Mouse (Mus musculus) forebrain, embryonic 11.5 days (tissue): ENCODE measurements around the gene Ttll6. TPM values are rescaled to one million over a fixed set of nuclear protein-coding genes. Genes with fewer than 3 reads are reported as not detected.
A peak's percentile ranks its signal among the peaks of the same experiment; 100 is the strongest.

Source experiments
- ATAC-seq: fragments of 200-750 bp; cut with Nextera tagmentation; replicated peaks from 2 replicates; pipeline ENCODE4 v1.8.0; 2017; ENCODE audit warnings: moderate TSS enrichment; ENCODE audit not compliant: low FRiP score
- DNase-seq: peaks from one replicate; pipeline ENCODE4 v3.0.0-alpha.2; 2017; ENCODE audit warnings: low spot score
- H3K27ac ChIP-seq: fragments of 300-500 bp; sonication (generic); 2 replicates; pipeline ENCODE4 v1.5.1; 2014; ENCODE audit warnings: low read depth, low read length
- H3K27me3 ChIP-seq: fragments of 300-500 bp; sonication (generic); 2 replicates; pipeline ENCODE4 v1.6.1; 2014; ENCODE audit warnings: mild to moderate bottlenecking, low read length, mixed read lengths; ENCODE audit not compliant: control insufficient read depth, insufficient read depth
- H3K36me3 ChIP-seq: fragments of 300-500 bp; sonication (generic); 2 replicates; pipeline ENCODE4 v1.6.1; 2014; ENCODE audit warnings: mild to moderate bottlenecking, low read length, moderate library complexity, mixed read lengths; ENCODE audit not compliant: control insufficient read depth, insufficient read depth
- H3K4me1 ChIP-seq: fragments of 300-500 bp; sonication (generic); replicated peaks from 2 replicates; pipeline ENCODE4 v1.6.1; 2014; ENCODE audit warnings: low read length, mixed read lengths; ENCODE audit not compliant: control insufficient read depth, insufficient read depth
- H3K4me2 ChIP-seq: fragments of 300-500 bp; sonication (generic); 2 replicates; pipeline ENCODE4 v1.6.1; 2014; ENCODE audit warnings: low read depth, mild to moderate bottlenecking, low read length, moderate library complexity, mixed read lengths; ENCODE audit not compliant: severe bottlenecking
- H3K4me3 ChIP-seq: fragments of 300-500 bp; sonication (generic); 2 replicates; pipeline ENCODE4 v1.5.1; 2014; ENCODE audit warnings: low read depth, low read length
- H3K9ac ChIP-seq: fragments of 300-500 bp; sonication (generic); 2 replicates; pipeline ENCODE4 v1.6.1; 2014; ENCODE audit warnings: low read length
- H3K9me3 ChIP-seq: fragments of 300-500 bp; sonication (generic); 2 replicates; pipeline ENCODE4 v1.6.1; 2016; ENCODE audit warnings: low read length, mixed read lengths; ENCODE audit not compliant: control insufficient read depth
- WGBS: fragments of 180-500 bp; shearing (Covaris S2); extraction: QIAGEN DNeasy Blood & Tissue Kit; methylation state at CpG from one replicate; pipeline ENCODE4 v1.1.7; 2014; 5-methylcytosine and 5-hydroxymethylcytosine counted together
- polyA plus RNA-seq: library from polyadenylated mRNA; unstranded; fragments of >200 nt; fragmentation: Nextera tagmentation; extraction: Ambion mirVana; gene quantifications from 2 replicates; pipeline ENCODE4 v1.2.1, GENCODE M21; 2014

Ttll6 gene
- polyA plus RNA-seq, 1 experiment from 2014 or later = not detected

GRCm38 (mm10) chr11:96172511-96173287 is 39.1 kb downstream of the Ttll6 start:
- no peaks in the 10 kb centered on the region for H3K9me3 ChIP-seq
- no peak overlapping the region for H3K27ac ChIP-seq
- H3K27me3 ChIP-seq = peaks cover 97% of the 10 kb centered on the region
- no peak overlapping the region for H3K9ac ChIP-seq
- under 1% methylated on average over 25 of the region's 25 CpGs for WGBS
- ATAC-seq (no peak), DNase-seq (no peak)
- no peak overlapping the region for H3K4me3 ChIP-seq
- H3K4me2 ChIP-seq = no peak overlapping the region
- no peaks in the 10 kb centered on the region for H3K4me1 ChIP-seq
- H3K36me3 ChIP-seq = no peaks in the 10 kb centered on the region

- H3K27ac ChIP-seq = no peak overlapping the region
- under 1% methylated on average over 16 of the region's 16 CpGs for WGBS
- H3K4me3 ChIP-seq = no peak overlapping the region
- peaks cover 97% of the 10 kb centered on the region for H3K27me3 ChIP-seq
- no peak for DNase-seq
- no peaks in the 10 kb centered on the region for H3K9me3 ChIP-seq
- H3K4me1 ChIP-seq = no peaks in the 10 kb centered on the region
- no peak overlapping the region for H3K4me2 ChIP-seq
- H3K9ac ChIP-seq = no peak overlapping the region
- ATAC-seq = no peak
- H3K36me3 ChIP-seq = no peaks in the 10 kb centered on the region
These were observed 39.8 kb downstream of the Ttll6 start for GRCm38 (mm10) chr11:96173288-96173840.

DNA sequence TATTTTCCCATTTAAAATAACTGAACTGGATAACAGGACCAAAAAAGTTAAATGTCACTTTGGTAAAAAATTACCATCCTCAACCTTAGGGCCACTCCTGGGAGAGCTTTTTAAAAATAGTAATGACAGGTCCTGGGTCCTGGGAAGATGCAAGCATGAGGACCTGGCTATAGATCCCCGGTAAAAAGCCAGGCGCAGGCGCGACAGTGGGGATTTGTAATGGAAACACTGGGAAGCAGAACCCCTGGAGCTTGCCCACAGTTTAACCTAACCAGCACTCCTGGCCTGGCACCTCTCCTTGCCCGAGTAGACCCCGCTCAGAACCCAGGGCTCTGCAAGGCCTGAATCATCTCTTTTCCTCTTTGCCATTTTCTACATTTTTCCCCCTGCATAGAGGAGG is 41.3 kb downstream of the Ttll6 start:
- no peak overlapping the region for H3K27ac ChIP-seq
- no peak for ATAC-seq
- no peak for DNase-seq
- no peak overlapping the region for H3K9ac ChIP-seq
- H3K4me1 ChIP-seq = no peaks in the 10 kb centered on the region
- WGBS = under 1% methylated on average over 6 of the region's 6 CpGs
- no peaks in the 10 kb centered on the region for H3K9me3 ChIP-seq
- no peak overlapping the region for H3K4me2 ChIP-seq
- H3K36me3 ChIP-seq = no peaks in the 10 kb centered on the region
- no peak overlapping the region for H3K4me3 ChIP-seq
- H3K27me3 ChIP-seq = peaks cover 97% of the 10 kb centered on the region

- Histone ChIP-seq H3K4me2 (no peak overlapping the region), H3K4me3 (no peak overlapping the region), H3K4me1 (no peaks in the 10 kb centered on the region), H3K9me3 (no peaks in the 10 kb centered on the region), H3K27me3 (peaks cover 97% of the 10 kb centered on the region), H3K27ac (no peak overlapping the region), H3K9ac (no peak overlapping the region), H3K36me3 (no peaks in the 10 kb centered on the region)
- no peak for DNase-seq
- no peak for ATAC-seq
- under 1% methylated on average over 17 of the region's 17 CpGs for WGBS
These were observed 41.9 kb downstream of the Ttll6 start for GRCm38 (mm10) chr11:96175511-96175910.

DNA sequence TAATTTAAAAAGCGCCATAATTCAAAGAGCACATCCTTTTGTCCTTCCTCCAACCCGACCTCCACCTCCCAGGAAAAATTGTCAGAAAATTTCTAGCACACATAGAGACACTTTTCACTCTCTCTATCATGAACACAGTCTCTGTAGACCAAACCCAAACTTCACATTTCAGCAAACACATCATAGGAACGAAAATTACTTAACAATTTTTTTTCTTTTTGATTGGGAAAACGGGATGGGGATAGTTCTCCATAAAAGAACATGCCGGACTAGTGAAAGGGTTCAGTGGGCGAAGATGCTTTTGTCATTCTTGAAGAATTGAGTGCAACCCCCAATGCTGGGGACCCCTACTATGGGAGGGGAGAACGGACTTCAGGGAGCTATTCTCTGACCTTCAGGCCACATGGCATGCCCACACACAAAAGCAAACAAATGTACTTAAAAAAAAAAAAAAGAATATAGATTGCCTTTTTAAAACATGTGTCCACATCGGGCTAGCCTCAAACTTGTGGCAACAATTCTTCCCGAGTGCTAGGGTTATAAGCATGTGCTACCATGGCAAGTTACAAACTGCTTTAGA is 42.5 kb downstream of the Ttll6 start:
- H3K4me3 ChIP-seq = no peak overlapping the region
- H3K4me2 ChIP-seq = no peak overlapping the region
- no peaks in the 10 kb centered on the region for H3K36me3 ChIP-seq
- WGBS = 4% methylated on average over 9 of the region's 9 CpGs
- H3K9me3 ChIP-seq = no peaks in the 10 kb centered on the region
- ATAC-seq = no peak
- no peak overlapping the region for H3K27ac ChIP-seq
- no peak for DNase-seq
- peaks cover 97% of the 10 kb centered on the region for H3K27me3 ChIP-seq
- H3K9ac ChIP-seq = no peak overlapping the region
- H3K4me1 ChIP-seq = no peaks in the 10 kb centered on the region

DNA sequence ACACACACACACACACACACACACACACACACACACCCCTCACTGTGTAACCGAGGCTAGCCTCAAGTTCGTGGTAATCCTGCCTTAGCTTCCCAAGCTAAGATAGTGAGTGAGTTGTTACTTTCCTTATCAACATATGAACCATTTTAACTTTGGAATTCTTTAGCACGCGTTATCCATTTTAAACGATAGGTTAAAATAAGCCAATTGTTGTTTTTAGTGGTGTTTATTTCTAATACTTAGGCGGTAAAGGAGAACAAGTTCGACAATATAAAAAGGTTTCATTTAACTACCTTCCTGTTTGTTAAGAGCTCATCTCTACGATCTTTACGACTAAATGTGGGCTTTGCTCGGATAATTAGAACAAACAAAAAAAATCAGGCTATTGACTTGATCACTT is 43.3 kb downstream of the Ttll6 start:
- H3K9me3 ChIP-seq = no peaks in the 10 kb centered on the region
- WGBS = under 1% methylated on average over 10 of the region's 10 CpGs
- H3K27ac ChIP-seq = no peak overlapping the region
- H3K4me1 ChIP-seq = no peaks in the 10 kb centered on the region
- H3K4me3 ChIP-seq = no peak overlapping the region
- H3K36me3 ChIP-seq = no peaks in the 10 kb centered on the region
- no peak for ATAC-seq
- DNase-seq = no peak
- H3K27me3 ChIP-seq = peaks cover 97% of the 10 kb centered on the region
- no peak overlapping the region for H3K4me2 ChIP-seq
- no peak overlapping the region for H3K9ac ChIP-seq

DNA sequence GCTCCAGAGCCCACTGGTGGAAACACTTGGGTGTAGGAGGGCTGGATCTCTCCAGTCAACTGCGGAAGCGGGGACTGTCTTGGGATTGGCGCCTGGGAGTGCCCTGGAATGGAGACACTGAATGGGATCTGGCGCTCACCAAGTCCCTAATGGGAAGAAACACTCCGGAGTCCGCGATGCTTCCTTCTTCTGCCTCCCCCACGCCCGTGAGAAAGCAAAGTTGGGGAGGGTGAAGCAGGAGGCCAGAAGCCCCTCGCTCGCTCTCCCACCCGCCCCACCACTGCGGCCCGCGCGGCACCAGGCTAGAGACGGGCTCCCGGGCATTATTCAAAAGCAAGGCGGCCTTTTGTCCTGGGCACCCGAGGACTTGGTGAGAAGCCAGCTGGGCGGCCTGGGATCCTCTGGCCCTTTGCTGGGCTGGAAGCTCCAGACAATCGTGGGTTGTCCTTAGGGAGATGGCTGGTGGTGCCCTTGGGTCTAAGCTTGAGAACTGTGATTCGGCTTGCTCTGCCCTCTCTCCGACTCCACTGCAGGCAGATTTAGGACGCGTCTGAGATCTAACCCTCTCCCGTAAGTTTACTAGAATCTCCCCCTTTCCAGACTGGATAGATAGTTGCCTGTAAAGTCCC is 44.1 kb downstream of the Ttll6 start:
- DNase-seq = peak; percentile 67
- H3K4me3 ChIP-seq = no peak overlapping the region
- H3K9me3 ChIP-seq = no peaks in the 10 kb centered on the region
- H3K36me3 ChIP-seq = no peaks in the 10 kb centered on the region
- H3K4me2 ChIP-seq = no peak overlapping the region
- H3K9ac ChIP-seq = no peak overlapping the region
- no peak for ATAC-seq
- WGBS = under 1% methylated on average over 27 of the region's 27 CpGs
- H3K27ac ChIP-seq = no peak overlapping the region
- peaks cover 97% of the 10 kb centered on the region for H3K27me3 ChIP-seq
- no peaks in the 10 kb centered on the region for H3K4me1 ChIP-seq

- Histone ChIP-seq H3K36me3 (no peaks in the 10 kb centered on the region), H3K27me3 (peaks cover 97% of the 10 kb centered on the region), H3K27ac (no peak overlapping the region), H3K4me2 (no peak overlapping the region), H3K9me3 (peaks cover 3% of the 10 kb centered on the region; the same call in 1 of the 2 replicates), H3K4me1 (no peaks in the 10 kb centered on the region), H3K4me3 (no peak overlapping the region), H3K9ac (no peak overlapping the region)
- WGBS = under 1% methylated on average over 8 of the region's 8 CpGs
- ATAC-seq (no peak), DNase-seq (no peak)
These were observed 44.8 kb downstream of the Ttll6 start for GRCm38 (mm10) chr11:96178356-96178755.
